8 mouse cellular contexts compared by ENCODE assay signal in genomic region chr15:103060341-103061130, GRCm38 (mm10). TPM values are rescaled to one million over a fixed set of nuclear protein-coding genes. Genes with fewer than 3 reads are reported as not detected.
A peak's percentile ranks its signal among the peaks of the same experiment; 100 is the strongest.
DNase-seq lines count a peak whose midpoint lies in the region; ATAC-seq lines count a peak whose summit lies in the region.

No protein-coding gene starts in this region.

- H3K4me3 ChIP-seq in hindbrain, embryonic 10.5 days, result peak overlapping the region; percentile 12; the same call in 1 of the 2 replicates
- H3K4me3 ChIP-seq in stomach, embryonic 15.5 days (replicated peaks), result peak overlapping the region; percentile 34

- H3K4me2 ChIP-seq in stomach, embryonic 15.5 days, result peak overlapping the region; percentile 51

- H3K27ac ChIP-seq in hindbrain, embryonic 10.5 days, result no peak overlapping the region; the same call in 1 of the 2 replicates
- H3K27ac ChIP-seq in stomach, embryonic 15.5 days, result peak overlapping the region; percentile 92

- H3K9ac ChIP-seq in stomach, embryonic 15.5 days, result peak overlapping the region; percentile 1; the same call in 1 of the 2 replicates

- no peaks in the 10 kb centered on the region for H3K36me3 ChIP-seq in hindbrain, embryonic 10.5 days
- no peaks in the 10 kb centered on the region for H3K36me3 ChIP-seq in stomach, embryonic 15.5 days

- under 1% methylated on average over 36 of the region's 36 CpGs for WGBS in hindbrain, embryonic 10.5 days
- WGBS in stomach, embryonic 15.5 days, result 6% methylated on average over 36 of the region's 36 CpGs

- H3K27me3 ChIP-seq in hindbrain, embryonic 10.5 days (ENCODE audit: insufficient read depth, poor library complexity, severe bottlenecking), result peaks cover 100% of the 10 kb centered on the region
- 0 out of 2 replicates have a peak, but pooled peaks cover 2% of the 10 kb centered on the region for H3K27me3 ChIP-seq in stomach, embryonic 15.5 days (replicated peaks)

- ATAC-seq in stomach, embryonic 15.5 days (ENCODE audit: insufficient read depth, low FRiP score, low read depth), result peak; percentile 59; the same call in 1 of the 2 replicates

- H3K9me3 ChIP-seq in hindbrain, embryonic 10.5 days, result no peaks in the 10 kb centered on the region
- no peaks in the 10 kb centered on the region for H3K9me3 ChIP-seq in stomach, embryonic 15.5 days

- peak; percentile 36 to 77 for DNase-seq in adrenal gland, adult (ENCODE audit: inconsistent age in 2 of 2, low spot score in 1 of 2)
- DNase-seq in adrenal gland, adult 8-10 months, result no peak
- DNase-seq in ES-CJ7 (ENCODE audit: low read depth, low spot score), result peak; percentile 23
- peak; percentile 66 for DNase-seq in hindbrain, embryonic 10.5 days (ENCODE audit: low spot score)
- DNase-seq in kidney, postnatal 4 days, result peak; percentile 82 to 91
- no peak for DNase-seq in thymus, postnatal 36 days
- DNase-seq in thymus, postnatal 25 days, result no peak

- 0 out of 2 replicates have a peak, but pooled peaks cover 8% of the 10 kb centered on the region for H3K4me1 ChIP-seq in hindbrain, embryonic 10.5 days (replicated peaks)
- peaks cover 13% of the 10 kb centered on the region; the same call in 1 of the 2 replicates for H3K4me1 ChIP-seq in stomach, embryonic 15.5 days

RNA-seq across cellular contexts. Expression of gene Hoxc4, which starts 41.8 kb away (rescaled TPM):
- 10 to 100 TPM in 2 of 4 experiments, 1 to 10 TPM in 2; 5.0 to 17.9 (median 10.8) TPM for total RNA-seq in adrenal gland, adult 8-10 months (2022)
- polyA plus RNA-seq in hindbrain, embryonic 10.5 days (2016; fragmentation: Nextera tagmentation; extraction: Ambion mirVana), result 1.5 and 29.6 TPM in 2 replicates
- polyA plus RNA-seq in stomach, embryonic 15.5 days (2015; fragmentation: Nextera tagmentation; extraction: Ambion mirVana), result 16.2 and 17.3 TPM in 2 replicates

Comparison
In these comparisons a context has a peak if more than half of its experiments do, and no peak if none do; other contexts are left out.
1. DNase-seq: peak in adrenal gland, adult (2 of 2), ES-CJ7 (single experiment), hindbrain, embryonic 10.5 days (single experiment) and kidney, postnatal 4 days (2 of 2); none in adrenal gland, adult 8-10 months (single experiment), thymus, postnatal 36 days (0 of 2) and thymus, postnatal 25 days (single experiment).